In the genomic region with DNA sequence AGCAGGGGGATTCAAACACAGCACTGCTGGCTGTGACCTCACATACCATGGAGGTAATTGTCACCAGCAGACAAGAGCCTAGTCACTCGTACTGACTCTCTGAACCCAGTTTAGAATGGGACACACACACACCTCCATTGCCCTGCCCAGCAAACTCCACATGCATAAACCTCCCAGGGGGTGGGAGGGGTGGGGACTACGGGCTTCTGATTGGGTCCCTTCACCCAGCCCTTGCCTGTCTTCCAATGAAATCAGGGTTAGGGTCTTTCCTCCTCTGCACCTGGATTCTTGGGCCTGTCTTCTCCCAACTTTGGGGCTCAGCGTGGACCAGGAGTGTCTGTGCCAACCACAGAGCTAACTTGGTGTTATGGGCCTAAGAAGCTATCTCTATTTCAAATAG, we compare ENCODE assay signal across 7 mouse cellular contexts. TPM values are rescaled to one million over a fixed set of nuclear protein-coding genes. Genes with fewer than 3 reads are reported as not detected.
DNase-seq lines count a peak whose midpoint lies in the region; ATAC-seq and TF ChIP-seq lines count a peak whose summit lies in the region.

No protein-coding gene starts in this region.

- no peak for ATAC-seq in lung, embryonic 16.5 days (ENCODE audit: low read depth)
- ATAC-seq in forebrain, postnatal 0 days = no peak
- ATAC-seq in liver, embryonic 11.5 days (replicated peaks; ENCODE audit: low FRiP score) = no peak
- no peak for ATAC-seq in stomach, embryonic 16.5 days (ENCODE audit: insufficient read depth, low FRiP score)

- TF ChIP-seq CTCF in forebrain, postnatal 0 days (IDR thresholded peaks at IDR 0.05; ENCODE audit: low read depth) = no peak

- no peaks in the 10 kb centered on the region for H3K9me3 ChIP-seq in lung, embryonic 16.5 days (ENCODE audit: control insufficient read depth, low read length)
- no peaks in the 10 kb centered on the region for H3K9me3 ChIP-seq in forebrain, postnatal 0 days (ENCODE audit: low read length)
- no peaks in the 10 kb centered on the region for H3K9me3 ChIP-seq in liver, embryonic 11.5 days (ENCODE audit: control insufficient read depth, low read length)
- H3K9me3 ChIP-seq in stomach, embryonic 16.5 days (replicated peaks; ENCODE audit: control insufficient read depth, low read length) = no peaks in the 10 kb centered on the region

- 57% methylated on average over 3 of the region's 3 CpGs for WGBS in lung, embryonic 16.5 days
- WGBS in forebrain, postnatal 0 days = 41% methylated on average over 3 of the region's 3 CpGs
- WGBS in liver, embryonic 11.5 days = 55% methylated on average over 3 of the region's 3 CpGs
- 48% methylated on average over 3 of the region's 3 CpGs for WGBS in stomach, embryonic 16.5 days

- peak overlapping the region; percentile 33 for H3K27ac ChIP-seq in lung, embryonic 16.5 days (ENCODE audit: low read length)
- H3K27ac ChIP-seq in forebrain, postnatal 0 days (ENCODE audit: low read depth, low read length) = no peak overlapping the region
- H3K27ac ChIP-seq in liver, embryonic 11.5 days (ENCODE audit: low read depth, low read length) = no peak overlapping the region
- peak overlapping the region; percentile 74 for H3K27ac ChIP-seq in stomach, embryonic 16.5 days (ENCODE audit: low read length)

- peak overlapping the region; percentile 79 for H3K4me2 ChIP-seq in lung, embryonic 16.5 days (ENCODE audit: low read depth, low read length)
- peak overlapping the region; percentile 54; the same call in 1 of the 2 replicates for H3K4me2 ChIP-seq in forebrain, postnatal 0 days (ENCODE audit: low read depth)
- peak overlapping the region; percentile 80 for H3K4me2 ChIP-seq in liver, embryonic 11.5 days
- H3K4me2 ChIP-seq in stomach, embryonic 16.5 days (ENCODE audit: low read depth, low read length) = peak overlapping the region; percentile 76

- H3K4me1 ChIP-seq in lung, embryonic 16.5 days (replicated peaks; ENCODE audit: control insufficient read depth, insufficient read depth, low read length) = peaks cover 17% of the 10 kb centered on the region
- peaks cover 15% of the 10 kb centered on the region; the same call in 1 of the 2 replicates for H3K4me1 ChIP-seq in forebrain, postnatal 0 days (ENCODE audit: insufficient read depth)
- H3K4me1 ChIP-seq in liver, embryonic 11.5 days (replicated peaks; ENCODE audit: control insufficient read depth, insufficient read depth, low read length) = peaks cover 10% of the 10 kb centered on the region
- peaks cover 24% of the 10 kb centered on the region for H3K4me1 ChIP-seq in stomach, embryonic 16.5 days (ENCODE audit: control insufficient read depth, insufficient read depth, low read length)

- H3K27me3 ChIP-seq in lung, embryonic 16.5 days (ENCODE audit: control insufficient read depth, insufficient read depth, low read depth, low read length) = no peaks in the 10 kb centered on the region; the same call in 1 of the 2 replicates
- no peaks in the 10 kb centered on the region; the same call in 1 of the 2 replicates for H3K27me3 ChIP-seq in forebrain, postnatal 0 days (ENCODE audit: insufficient read depth, low read length)
- peaks cover 11% of the 10 kb centered on the region for H3K27me3 ChIP-seq in liver, embryonic 11.5 days (replicated peaks; ENCODE audit: control insufficient read depth, insufficient read depth, low read length)
- 0 out of 2 replicates have a peak, but pooled peaks cover 3% of the 10 kb centered on the region for H3K27me3 ChIP-seq in stomach, embryonic 16.5 days (ENCODE audit: control insufficient read depth, insufficient read depth, low read length)

- H3K4me3 ChIP-seq in lung, embryonic 16.5 days (ENCODE audit: low read length) = no peak overlapping the region; the same call in 1 of the 2 replicates
- H3K4me3 ChIP-seq in forebrain, postnatal 0 days (ENCODE audit: low read depth, low read length) = no peak overlapping the region
- H3K4me3 ChIP-seq in liver, embryonic 11.5 days (ENCODE audit: low read depth, low read length) = no peak overlapping the region
- peak overlapping the region; percentile 48 for H3K4me3 ChIP-seq in stomach, embryonic 16.5 days (replicated peaks; ENCODE audit: low read length)

- no peak for DNase-seq in lung, adult 18-20 months
- no peak for DNase-seq in forebrain, postnatal 0 days
- DNase-seq in liver, embryonic 11.5 days (ENCODE audit: low spot score) = no peak
- DNase-seq in spleen, postnatal 10 days (ENCODE audit: low spot score in 2 of 2) = no peak
- no peak for DNase-seq in gastrocnemius, adult 18-20 months (ENCODE audit: low spot score)

- no peaks in the 10 kb centered on the region for H3K36me3 ChIP-seq in lung, embryonic 16.5 days (ENCODE audit: control insufficient read depth, insufficient read depth, low read length)
- H3K36me3 ChIP-seq in forebrain, postnatal 0 days (ENCODE audit: insufficient read depth) = no peaks in the 10 kb centered on the region
- H3K36me3 ChIP-seq in liver, embryonic 11.5 days (ENCODE audit: control insufficient read depth, insufficient read depth, low read length) = no peaks in the 10 kb centered on the region
- H3K36me3 ChIP-seq in stomach, embryonic 16.5 days (ENCODE audit: control insufficient read depth, insufficient read depth, low read length) = no peaks in the 10 kb centered on the region

- H3K9ac ChIP-seq in lung, embryonic 16.5 days (ENCODE audit: low read length) = no peak overlapping the region
- H3K9ac ChIP-seq in forebrain, postnatal 0 days = no peak overlapping the region
- H3K9ac ChIP-seq in liver, embryonic 11.5 days (ENCODE audit: low read depth, low read length) = no peak overlapping the region
- H3K9ac ChIP-seq in stomach, embryonic 16.5 days (ENCODE audit: low read length) = peak overlapping the region; percentile 53

RNA-seq across cellular contexts. Expression of gene Tlr5, which starts 4.2 kb away (rescaled TPM):
- 1.3 TPM in 2 replicates for polyA plus RNA-seq in lung, embryonic 16.5 days (2015; fragmentation: Nextera tagmentation; extraction: Ambion mirVana)
- 0.38 and 0.76 TPM in 2 replicates for total RNA-seq in forebrain, postnatal 0 days (2014; rRNA removed)
- 0.18 and 0.21 TPM in 2 replicates for polyA plus RNA-seq in forebrain, postnatal 0 days (2015; fragmentation: Nextera tagmentation; extraction: Ambion mirVana)
- polyA plus RNA-seq in liver, embryonic 11.5 days (2014; fragmentation: Nextera tagmentation; extraction: Ambion mirVana) = 0.48 and 0.49 TPM in 2 replicates
- 2.5 and 4.0 TPM in 2 replicates for polyA plus RNA-seq in stomach, embryonic 16.5 days (2015; fragmentation: Nextera tagmentation; extraction: Ambion mirVana)
- total RNA-seq in gastrocnemius, adult 18-20 months (2021) = 1 to 10 TPM in 1 of 2 experiments, under 1 TPM in 1; 0.78 to 1.0 TPM

Comparison
In these comparisons a context has a peak if more than half of its experiments do, and no peak if none do; other contexts are left out.
1. H3K27ac ChIP-seq: peak in lung, embryonic 16.5 days (single experiment) and stomach, embryonic 16.5 days (single experiment); none in forebrain, postnatal 0 days (single experiment) and liver, embryonic 11.5 days (single experiment).
2. Peak in every context shown above with its lines, with median percentiles within 50 percentile points of each other: H3K4me2 ChIP-seq.